Mouse (Mus musculus): Measurements from ENCODE around the gene Ntn4.

DNA sequence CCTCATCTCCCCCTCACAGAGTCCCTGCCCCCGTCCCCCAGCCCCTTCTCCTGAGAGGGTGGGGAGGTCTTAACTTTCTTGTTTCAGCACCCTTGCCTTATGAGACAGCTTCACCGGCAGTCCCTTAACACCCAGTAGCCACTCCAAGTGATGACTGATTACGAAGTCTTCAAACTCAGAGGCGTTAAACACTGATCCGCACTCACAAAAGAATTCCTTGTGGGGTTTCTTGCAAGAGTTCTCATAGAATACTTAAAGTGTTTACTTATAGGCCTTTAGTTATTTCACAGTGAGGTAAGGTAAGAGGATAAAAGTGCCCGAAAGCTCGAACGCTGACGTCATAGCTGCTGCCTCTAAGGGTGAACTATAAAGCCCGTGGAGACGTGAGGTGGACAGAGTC is 50.9 kb downstream of the Ntn4 start:
- no peak for TF ChIP-seq CTCF (IDR thresholded peaks at IDR 0.05; ENCODE audit: low read depth)
- no peak for TF ChIP-seq EP300 (optimal IDR thresholded peaks at IDR 0.05)

Measured in stomach, postnatal 0 days (tissue).